Mouse (Mus musculus) limb, embryonic 15.5 days (tissue): ENCODE results near the gene Wdr66. TPM values are rescaled to one million over a fixed set of nuclear protein-coding genes. Genes with fewer than 3 reads are reported as not detected.

ENCODE experiments used
- ATAC-seq: fragments of 200-750 bp; cut with Nextera tagmentation; 2 replicates; pipeline ENCODE4 v1.8.0; 2017; ENCODE audit warnings: low read depth, moderate TSS enrichment; ENCODE audit not compliant: insufficient number of reproducible peaks, low FRiP score, low TSS enrichment
- H3K27ac ChIP-seq: fragments of 300-500 bp; sonication (generic); 2 replicates; pipeline ENCODE4 v1.5.1; 2015; ENCODE audit warnings: moderate library complexity, mild to moderate bottlenecking, inconsistent platforms
- H3K27me3 ChIP-seq: fragments of 300-500 bp; sonication (generic); 2 replicates; pipeline ENCODE4 v1.6.1; 2015; ENCODE audit warnings: inconsistent platforms
- H3K36me3 ChIP-seq: fragments of 300-500 bp; sonication (generic); 2 replicates; pipeline ENCODE4 v1.6.1; 2015; ENCODE audit warnings: inconsistent platforms
- H3K4me1 ChIP-seq: fragments of 300-500 bp; sonication (generic); 2 replicates; pipeline ENCODE4 v1.6.1; 2015; ENCODE audit warnings: inconsistent platforms
- H3K4me2 ChIP-seq: fragments of 300-500 bp; sonication (generic); 2 replicates; pipeline ENCODE4 v1.6.1; 2015; ENCODE audit warnings: mild to moderate bottlenecking, inconsistent platforms
- H3K4me3 ChIP-seq: fragments of 300-500 bp; sonication (generic); 2 replicates; pipeline ENCODE4 v1.5.1; 2015; ENCODE audit warnings: mild to moderate bottlenecking, inconsistent platforms
- H3K9ac ChIP-seq: fragments of 300-500 bp; sonication (generic); 2 replicates; pipeline ENCODE4 v1.6.1; 2015; ENCODE audit warnings: inconsistent platforms
- H3K9me3 ChIP-seq: fragments of 300-500 bp; sonication (generic); 2 replicates; pipeline ENCODE4 v1.6.1; 2016; ENCODE audit warnings: inconsistent platforms
- WGBS: fragments of 180-500 bp; shearing (Covaris S2); methylation state at CpG from one replicate; pipeline ENCODE4 v1.1.7; 2015; 5-methylcytosine and 5-hydroxymethylcytosine counted together
- polyA plus RNA-seq: library from polyadenylated mRNA; unstranded; fragments of >200 nt; fragmentation: Nextera tagmentation; extraction: Ambion mirVana; gene quantifications from 2 replicates; pipeline ENCODE4 v1.2.1, GENCODE M21; 2015

Wdr66 gene
- polyA plus RNA-seq, 1 experiment from 2014 or later: 0.23 TPM

GRCm38 (mm10) chr5:123375793-123376452 lies 124.0 kb downstream of the Wdr66 start:
- no peak overlapping the region for H3K27ac ChIP-seq
- 92% methylated on average over 6 of the region's 6 CpGs for WGBS

GRCm38 (mm10) chr5:123376569-123376968 lies 124.7 kb downstream of the Wdr66 start:
- WGBS: 21% methylated on average over 10 of the region's 10 CpGs
- Histone ChIP-seq H3K4me1 (peaks cover 16% of the 10 kb centered on the region), H3K27ac (no peak overlapping the region), H3K9me3 (no peaks in the 10 kb centered on the region), H3K27me3 (no peaks in the 10 kb centered on the region), H3K9ac (no peak overlapping the region), H3K36me3 (peaks cover 31% of the 10 kb centered on the region), H3K4me3 (no peak overlapping the region), H3K4me2 (no peak overlapping the region)
- ATAC-seq: no peak

More at GRCm38 (mm10) chr5:123375793-123376452, 124.0 kb downstream of the Wdr66 start:
- H3K4me1 ChIP-seq: peaks cover 15% of the 10 kb centered on the region
- H3K9ac ChIP-seq: no peak overlapping the region
- H3K4me3 ChIP-seq: no peak overlapping the region
- ATAC-seq: no peak
- no peaks in the 10 kb centered on the region for H3K9me3 ChIP-seq
- no peak overlapping the region for H3K4me2 ChIP-seq
- H3K36me3 ChIP-seq: peaks cover 37% of the 10 kb centered on the region
- H3K27me3 ChIP-seq: no peaks in the 10 kb centered on the region

Other genes starting within 250 kb of the Wdr66 start
- gene Orai1, start 237.0 kb upstream of the Wdr66 start, polyA plus RNA-seq: 16.4 and 18.2 TPM in 2 replicates
- gene Morn3, start 205.1 kb upstream of the Wdr66 start, polyA plus RNA-seq: 1.0 TPM in 1 of 2 replicates, not detected in the other
- gene Tmem120b, start 183.7 kb upstream of the Wdr66 start, polyA plus RNA-seq: 18.8 and 23.1 TPM in 2 replicates
- 4.9 and 5.7 TPM in 2 replicates for gene Rhof, start 119.4 kb upstream of the Wdr66 start, polyA plus RNA-seq
- gene Setd1b, start 109.9 kb upstream of the Wdr66 start, polyA plus RNA-seq: 8.9 and 10.4 TPM in 2 replicates
- 88.2 and 93.3 TPM in 2 replicates for gene Psmd9, start 82.7 kb upstream of the Wdr66 start, polyA plus RNA-seq
- gene Hpd, start 69.4 kb upstream of the Wdr66 start, polyA plus RNA-seq: not detected in 2 replicates
- 20.4 and 22.3 TPM in 2 replicates for gene Bcl7a, start 91.7 kb downstream of the Wdr66 start, polyA plus RNA-seq
- gene Mlxip, start 142.7 kb downstream of the Wdr66 start, polyA plus RNA-seq: 12.7 and 13.7 TPM in 2 replicates
- not detected in 2 replicates for gene Lrrc43, start 237.2 kb downstream of the Wdr66 start, polyA plus RNA-seq
- gene Il31, start 237.4 kb downstream of the Wdr66 start, polyA plus RNA-seq: not detected in 2 replicates